Mouse (Mus musculus): ENCODE measurements around the gene Pdgfa. TPM values are rescaled to one million over a fixed set of nuclear protein-coding genes. Genes with fewer than 3 reads are reported as not detected.

Gene Pdgfa
- total and polyA plus RNA-seq, 2 experiments from 2014 or later = 53.8 to 67.7 TPM

- Histone ChIP-seq H3K4me3 (ENCODE audit: low read depth, low read length) (no peak overlapping the region), H3K9ac (replicated peaks; ENCODE audit: low read length, poor library complexity, severe bottlenecking) (no peak overlapping the region), H3K27me3 (ENCODE audit: insufficient read depth, low read length) (no peaks in the 10 kb centered on the region), H3K36me3 (ENCODE audit: insufficient read depth, low read length) (peaks cover 46% of the 10 kb centered on the region), H3K9me3 (ENCODE audit: low read length) (no peaks in the 10 kb centered on the region), H3K27ac (ENCODE audit: low read depth, low read length) (no peak overlapping the region), H3K4me2 (ENCODE audit: low read depth, low read length, poor library complexity, severe bottlenecking) (no peak overlapping the region), H3K4me1 (ENCODE audit: insufficient read depth, low read length) (no peaks in the 10 kb centered on the region)
- no peak for TF ChIP-seq CTCF (IDR thresholded peaks at IDR 0.05)
- no peak for ATAC-seq (ENCODE audit: low FRiP score)
- 84% methylated on average over 5 of the region's 9 CpGs for WGBS
- no peak for DNase-seq (ENCODE audit: low spot score)
Measured at GRCm38 (mm10) chr5:138981921-138982320, 15.2 kb downstream of the Pdgfa start.

GRCm38 (mm10) chr5:138980608-138981007 lies 16.6 kb downstream of the Pdgfa start:
- no peak overlapping the region for H3K9ac ChIP-seq (replicated peaks; ENCODE audit: low read length, poor library complexity, severe bottlenecking)
- H3K4me3 ChIP-seq (ENCODE audit: low read depth, low read length) = no peak overlapping the region
- WGBS = 85% methylated on average over 9 of the region's 9 CpGs
- no peaks in the 10 kb centered on the region for H3K27me3 ChIP-seq (ENCODE audit: insufficient read depth, low read length)
- H3K4me2 ChIP-seq (ENCODE audit: low read depth, low read length, poor library complexity, severe bottlenecking) = no peak overlapping the region
- H3K36me3 ChIP-seq (ENCODE audit: insufficient read depth, low read length) = peaks cover 39% of the 10 kb centered on the region
- no peaks in the 10 kb centered on the region for H3K4me1 ChIP-seq (ENCODE audit: insufficient read depth, low read length)
- no peaks in the 10 kb centered on the region for H3K9me3 ChIP-seq (ENCODE audit: low read length)
- no peak for ATAC-seq (ENCODE audit: low FRiP score)
- H3K27ac ChIP-seq (ENCODE audit: low read depth, low read length) = no peak overlapping the region
- no peak for TF ChIP-seq CTCF (IDR thresholded peaks at IDR 0.05)
- DNase-seq (ENCODE audit: low spot score) = no peak

DNA sequence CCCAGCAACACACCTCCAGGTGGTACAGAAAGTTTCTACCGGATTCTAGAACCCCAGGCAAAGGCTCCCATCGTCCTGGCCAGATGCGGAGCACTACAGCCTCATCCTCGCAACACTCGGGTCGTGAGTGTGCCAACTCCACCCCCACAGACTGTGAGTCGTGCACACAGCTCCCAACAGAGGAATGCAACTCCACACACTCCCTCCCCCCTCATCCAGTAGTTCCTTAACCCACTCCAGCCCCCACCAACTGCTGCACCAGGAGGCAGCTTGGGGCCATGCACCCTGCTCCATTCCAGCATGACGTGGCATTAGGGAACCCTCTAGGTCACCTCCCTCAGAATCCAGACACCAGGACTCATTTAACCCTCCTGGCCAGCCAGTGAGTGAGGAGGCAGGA lies 17.3 kb downstream of the Pdgfa start:
- 83% methylated on average over 8 of the region's 8 CpGs for WGBS
- no peak overlapping the region for H3K27ac ChIP-seq (ENCODE audit: low read depth, low read length)
- ATAC-seq (ENCODE audit: low FRiP score) (no peak), DNase-seq (ENCODE audit: low spot score) (no peak)
- H3K4me1 ChIP-seq (ENCODE audit: insufficient read depth, low read length) = no peaks in the 10 kb centered on the region
- H3K9ac ChIP-seq (replicated peaks; ENCODE audit: low read length, poor library complexity, severe bottlenecking) = no peak overlapping the region
- peaks cover 38% of the 10 kb centered on the region for H3K36me3 ChIP-seq (ENCODE audit: insufficient read depth, low read length)
- no peaks in the 10 kb centered on the region for H3K27me3 ChIP-seq (ENCODE audit: insufficient read depth, low read length)
- H3K4me2 ChIP-seq (ENCODE audit: low read depth, low read length, poor library complexity, severe bottlenecking) = no peak overlapping the region
- TF ChIP-seq CTCF (IDR thresholded peaks at IDR 0.05) = no peak
- H3K4me3 ChIP-seq (ENCODE audit: low read depth, low read length) = no peak overlapping the region
- H3K9me3 ChIP-seq (ENCODE audit: low read length) = no peaks in the 10 kb centered on the region

- DNase-seq (ENCODE audit: low spot score) = no peak
- Histone ChIP-seq H3K4me1 (ENCODE audit: insufficient read depth, low read length) (no peaks in the 10 kb centered on the region), H3K4me2 (ENCODE audit: low read depth, low read length, poor library complexity, severe bottlenecking) (no peak overlapping the region), H3K27ac (ENCODE audit: low read depth, low read length) (no peak overlapping the region), H3K9me3 (ENCODE audit: low read length) (no peaks in the 10 kb centered on the region), H3K4me3 (ENCODE audit: low read depth, low read length) (no peak overlapping the region), H3K36me3 (ENCODE audit: insufficient read depth, low read length) (peaks cover 22% of the 10 kb centered on the region), H3K9ac (replicated peaks; ENCODE audit: low read length, poor library complexity, severe bottlenecking) (no peak overlapping the region), H3K27me3 (ENCODE audit: insufficient read depth, low read length) (no peaks in the 10 kb centered on the region)
- ATAC-seq (ENCODE audit: low FRiP score) = no peak
- WGBS = 73% methylated on average over 3 of the region's 3 CpGs
- no peak for TF ChIP-seq CTCF (IDR thresholded peaks at IDR 0.05)
Measured at GRCm38 (mm10) chr5:138977759-138978158, 19.4 kb downstream of the Pdgfa start.

- ATAC-seq (ENCODE audit: low FRiP score) (no peak), DNase-seq (ENCODE audit: low spot score) (no peak)
- Histone ChIP-seq H3K27ac (ENCODE audit: low read depth, low read length) (no peak overlapping the region), H3K4me2 (ENCODE audit: low read depth, low read length, poor library complexity, severe bottlenecking) (no peak overlapping the region), H3K36me3 (ENCODE audit: insufficient read depth, low read length) (peaks cover 9% of the 10 kb centered on the region; the same call in 1 of the 2 replicates), H3K27me3 (ENCODE audit: insufficient read depth, low read length) (no peaks in the 10 kb centered on the region), H3K4me3 (ENCODE audit: low read depth, low read length) (no peak overlapping the region), H3K4me1 (ENCODE audit: insufficient read depth, low read length) (no peaks in the 10 kb centered on the region), H3K9ac (replicated peaks; ENCODE audit: low read length, poor library complexity, severe bottlenecking) (no peak overlapping the region), H3K9me3 (ENCODE audit: low read length) (no peaks in the 10 kb centered on the region)
- WGBS = 91% methylated on average over 8 of the region's 8 CpGs
- no peak for TF ChIP-seq CTCF (IDR thresholded peaks at IDR 0.05)
Measured at GRCm38 (mm10) chr5:138974911-138975485, 22.2 kb downstream of the Pdgfa start.

- WGBS = 84% methylated on average over 6 of the region's 6 CpGs
- no peaks in the 10 kb centered on the region for H3K27me3 ChIP-seq (ENCODE audit: insufficient read depth, low read length)
- H3K4me1 ChIP-seq (ENCODE audit: insufficient read depth, low read length) = no peaks in the 10 kb centered on the region
- H3K4me3 ChIP-seq (ENCODE audit: low read depth, low read length) = no peak overlapping the region
- H3K9ac ChIP-seq (replicated peaks; ENCODE audit: low read length, poor library complexity, severe bottlenecking) = no peak overlapping the region
- TF ChIP-seq CTCF (IDR thresholded peaks at IDR 0.05) = no peak
- H3K27ac ChIP-seq (ENCODE audit: low read depth, low read length) = no peak overlapping the region
- H3K9me3 ChIP-seq (ENCODE audit: low read length) = no peaks in the 10 kb centered on the region
- DNase-seq (ENCODE audit: low spot score) (no peak), ATAC-seq (ENCODE audit: low FRiP score) (no peak)
- H3K36me3 ChIP-seq (ENCODE audit: insufficient read depth, low read length) = peaks cover 2% of the 10 kb centered on the region; the same call in 1 of the 2 replicates
- no peak overlapping the region for H3K4me2 ChIP-seq (ENCODE audit: low read depth, low read length, poor library complexity, severe bottlenecking)
Measured at GRCm38 (mm10) chr5:138973480-138973879, 23.7 kb downstream of the Pdgfa start.
